Mouse (Mus musculus) neural tube, embryonic 12.5 days (tissue): Measurements from ENCODE around the gene Gga1. TPM values are rescaled to one million over a fixed set of nuclear protein-coding genes. Genes with fewer than 3 reads are reported as not detected.

ENCODE experiments used
- ATAC-seq: fragments of 200-750 bp; cut with Nextera tagmentation; 2 replicates; pipeline ENCODE4 v1.8.0; 2017; ENCODE audit warnings: low read depth, mild to moderate bottlenecking, moderate TSS enrichment, moderate library complexity; ENCODE audit not compliant: low FRiP score
- H3K27ac ChIP-seq: fragments of 300-500 bp; sonication (generic); 2 replicates; pipeline ENCODE4 v1.5.1; 2016
- H3K27me3 ChIP-seq: fragments of 300-500 bp; sonication (generic); replicated peaks from 2 replicates; pipeline ENCODE4 v1.6.1; 2016; ENCODE audit warnings: mild to moderate bottlenecking
- H3K36me3 ChIP-seq: fragments of 300-500 bp; sonication (generic); 2 replicates; pipeline ENCODE4 v1.6.1; 2016; ENCODE audit warnings: mild to moderate bottlenecking
- H3K4me1 ChIP-seq: fragments of 300-500 bp; sonication (generic); 2 replicates; pipeline ENCODE4 v1.6.1; 2016
- H3K4me2 ChIP-seq: fragments of 300-500 bp; sonication (generic); replicated peaks from 2 replicates; pipeline ENCODE4 v1.6.1; 2016; ENCODE audit warnings: mild to moderate bottlenecking
- H3K4me3 ChIP-seq: fragments of 300-500 bp; sonication (generic); 2 replicates; pipeline ENCODE4 v1.5.1; 2016
- H3K9ac ChIP-seq: fragments of 300-500 bp; sonication (generic); 2 replicates; pipeline ENCODE4 v1.6.1; 2016; ENCODE audit warnings: mild to moderate bottlenecking
- H3K9me3 ChIP-seq: fragments of 300-500 bp; sonication (generic); 2 replicates; pipeline ENCODE4 v1.6.1; 2016; ENCODE audit warnings: mild to moderate bottlenecking
- WGBS: fragments of 180-500 bp; shearing (Covaris S2); methylation state at CpG from one replicate; pipeline ENCODE4 v1.1.7; 2016; 5-methylcytosine and 5-hydroxymethylcytosine counted together
- polyA plus RNA-seq: library from polyadenylated mRNA; unstranded; fragments of >200 nt; fragmentation: Nextera tagmentation; extraction: Ambion mirVana; gene quantifications from 2 replicates; pipeline ENCODE4 v1.2.1, GENCODE M21; 2016

Gga1 gene
- polyA plus RNA-seq, 1 experiment from 2014 or later = 57.5 TPM

DNA sequence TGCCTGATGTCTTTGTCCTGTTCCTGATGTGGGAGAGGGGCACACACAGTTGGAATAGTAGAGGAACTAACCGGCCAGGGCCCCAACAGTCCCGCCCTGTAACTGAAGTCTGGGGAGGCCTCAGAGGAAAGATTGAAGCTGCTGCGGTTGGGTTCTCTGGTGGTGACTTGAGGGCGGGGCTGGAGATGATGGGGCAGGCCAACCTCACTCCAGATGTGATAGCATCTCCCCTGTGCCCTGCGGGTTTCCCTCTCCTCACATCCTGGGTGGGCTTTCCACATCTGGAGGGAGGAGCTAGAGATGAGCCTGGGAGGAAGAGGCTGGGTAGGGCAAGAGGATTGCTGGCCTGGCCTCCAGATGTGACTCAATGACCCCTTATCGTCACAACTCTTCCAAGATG lies 46.6 kb downstream of the Gga1 start:
- 74% methylated on average over 6 of the region's 6 CpGs for WGBS
- Histone ChIP-seq H3K27ac (no peak overlapping the region), H3K4me2 (no peak overlapping the region), H3K9ac (no peak overlapping the region), H3K36me3 (peaks cover 8% of the 10 kb centered on the region), H3K4me1 (peaks cover 32% of the 10 kb centered on the region), H3K4me3 (no peak overlapping the region), H3K9me3 (no peaks in the 10 kb centered on the region), H3K27me3 (no peaks in the 10 kb centered on the region; the same call in 1 of the 2 replicates)
- ATAC-seq = no peak

DNA sequence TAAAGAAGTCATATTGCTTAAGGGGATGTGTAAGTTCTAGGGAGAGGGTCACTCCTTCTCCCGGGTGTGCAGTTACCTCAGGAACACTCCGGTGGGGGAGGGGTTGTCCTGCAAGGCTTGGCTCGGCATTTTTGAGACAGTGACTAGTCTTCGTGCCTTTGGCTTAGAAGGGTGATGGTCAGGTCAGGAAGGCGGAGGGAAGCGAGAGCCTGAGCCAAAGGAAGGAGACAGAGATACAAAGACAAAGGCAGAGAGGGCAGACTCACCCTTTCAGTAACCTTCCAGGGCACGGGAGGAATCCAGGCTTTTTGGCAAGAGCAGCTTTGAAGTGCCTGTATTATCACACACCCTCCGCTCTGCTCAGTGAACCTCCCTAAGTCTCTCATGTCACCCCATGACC lies 48.1 kb downstream of the Gga1 start:
- H3K9me3 ChIP-seq = no peaks in the 10 kb centered on the region
- H3K9ac ChIP-seq = no peak overlapping the region
- H3K4me3 ChIP-seq = no peak overlapping the region
- H3K4me1 ChIP-seq = peaks cover 32% of the 10 kb centered on the region
- no peak overlapping the region for H3K27ac ChIP-seq
- WGBS = 36% methylated on average over 8 of the region's 8 CpGs
- no peaks in the 10 kb centered on the region; the same call in 1 of the 2 replicates for H3K27me3 ChIP-seq
- H3K36me3 ChIP-seq = peaks cover 4% of the 10 kb centered on the region; the same call in 1 of the 2 replicates
- no peak for ATAC-seq
- H3K4me2 ChIP-seq = no peak overlapping the region

DNA sequence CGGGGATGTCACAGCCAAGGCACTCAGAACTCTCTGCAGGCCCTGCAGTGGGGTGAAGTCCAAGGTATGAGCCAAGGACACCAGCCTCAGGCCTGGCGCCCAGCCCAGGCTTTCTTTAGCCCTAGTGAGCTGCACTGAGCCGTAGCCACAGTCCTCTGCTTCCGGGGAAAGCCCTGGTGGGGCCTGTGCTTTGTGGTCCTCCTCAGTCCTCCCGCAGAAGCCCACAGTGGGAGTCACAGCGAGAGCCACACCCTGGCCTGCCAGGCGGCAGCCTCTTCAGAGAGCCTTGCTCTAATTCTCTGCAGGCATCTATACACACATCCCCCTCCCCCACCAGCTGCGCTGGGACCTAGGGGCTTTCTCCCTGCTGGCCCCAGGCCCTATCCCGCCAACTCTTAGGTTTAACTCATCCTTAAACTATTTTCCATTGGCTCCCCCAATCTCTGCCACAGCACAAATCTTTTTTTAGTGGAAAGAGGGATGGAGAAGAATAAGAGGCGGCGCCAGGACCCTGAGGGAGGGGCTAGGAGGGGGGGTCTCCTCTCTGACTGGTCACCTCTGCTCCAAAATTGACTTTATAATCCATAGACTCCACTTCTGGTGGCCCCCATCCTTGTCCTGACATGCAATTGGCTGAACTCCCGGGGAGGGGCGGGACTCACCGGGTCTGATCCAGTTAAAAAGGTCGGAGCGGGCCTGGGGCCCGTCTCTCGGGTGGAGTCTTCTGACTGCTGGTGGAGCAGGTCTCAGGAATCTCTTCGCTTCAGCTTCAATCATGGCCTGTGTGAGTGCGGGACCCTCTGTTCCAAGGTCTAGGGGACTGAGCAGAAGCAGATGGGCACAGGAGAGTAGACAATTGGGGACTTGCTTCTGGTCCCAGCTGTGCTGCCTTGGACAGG lies 49.3 kb downstream of the Gga1 start, which contains the start of gene Lgals1:
Gene Lgals1 (plus strand): TSS at position 705 of the 899 bp plus-strand sequence.
- peak within 1 kb of the TSS; percentile 33 for H3K9ac ChIP-seq
- H3K4me3 ChIP-seq = peak within 1 kb of the TSS; percentile 22
- peak; percentile 23; the same call in 1 of the 2 replicates for ATAC-seq
- H3K4me1 ChIP-seq = peaks cover 32% of the 10 kb centered on the region
- no peaks in the 10 kb centered on the region; the same call in 1 of the 2 replicates for H3K27me3 ChIP-seq
- peak within 1 kb of the TSS; percentile 55 for H3K4me2 ChIP-seq
- H3K36me3 ChIP-seq = 0 out of 2 replicates have a peak, but pooled peaks cover 4% of the 10 kb centered on the region
- no peaks in the 10 kb centered on the region for H3K9me3 ChIP-seq
- H3K27ac ChIP-seq = 0 out of 2 replicates have a peak within 1 kb of the TSS, but pooled peaks have one; percentile 37
- WGBS = 6% methylated on average over 20 of the region's 20 CpGs

DNA sequence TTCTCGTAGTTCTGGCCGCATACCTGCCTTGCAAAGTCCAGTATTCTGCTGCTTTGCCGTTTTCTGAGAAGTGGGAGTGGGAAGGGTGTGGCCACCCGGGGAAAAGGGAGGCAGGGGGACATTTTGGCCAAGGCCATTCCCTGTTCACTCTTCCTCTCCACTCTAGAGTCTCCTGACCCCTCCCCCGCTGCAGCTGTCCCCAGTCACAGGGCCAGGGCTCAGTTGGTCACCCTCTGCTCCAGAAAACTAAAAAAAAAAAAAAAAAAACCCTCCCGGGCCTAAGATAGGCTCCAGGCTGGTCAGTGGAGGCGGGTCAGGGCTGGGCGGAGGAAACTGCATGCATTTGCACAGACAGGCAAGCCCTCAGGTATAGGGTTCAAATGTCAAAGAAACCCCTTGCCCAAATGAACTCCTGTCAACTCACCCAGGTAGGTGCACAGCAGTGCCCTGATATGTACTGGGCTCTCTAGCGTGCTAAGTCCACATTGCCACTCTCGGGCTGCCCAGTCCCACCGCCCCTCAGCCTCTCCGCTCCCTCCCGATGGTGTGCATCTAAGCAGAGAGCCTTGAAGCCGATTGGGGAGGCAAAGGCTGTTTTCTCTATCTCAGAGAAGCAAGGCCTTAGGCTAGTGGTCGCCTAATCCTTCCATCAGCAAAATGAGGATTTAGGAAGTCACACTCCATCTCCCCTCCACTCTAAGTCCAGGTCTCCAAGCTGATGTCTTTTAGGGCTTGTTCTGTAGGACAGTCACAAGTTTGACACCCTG lies 50.2 kb downstream of the Gga1 start:
- Histone ChIP-seq H3K27me3 (no peaks in the 10 kb centered on the region; the same call in 1 of the 2 replicates), H3K36me3 (0 out of 2 replicates have a peak, but pooled peaks cover 4% of the 10 kb centered on the region), H3K9ac (peak overlapping the region; percentile 44; the same call in 1 of the 2 replicates), H3K4me2 (peak overlapping the region; percentile 55), H3K27ac (no peak overlapping the region), H3K4me1 (peaks cover 32% of the 10 kb centered on the region), H3K9me3 (no peaks in the 10 kb centered on the region), H3K4me3 (peak overlapping the region; percentile 22)
- WGBS = 23% methylated on average over 15 of the region's 15 CpGs
- no peak for ATAC-seq

DNA sequence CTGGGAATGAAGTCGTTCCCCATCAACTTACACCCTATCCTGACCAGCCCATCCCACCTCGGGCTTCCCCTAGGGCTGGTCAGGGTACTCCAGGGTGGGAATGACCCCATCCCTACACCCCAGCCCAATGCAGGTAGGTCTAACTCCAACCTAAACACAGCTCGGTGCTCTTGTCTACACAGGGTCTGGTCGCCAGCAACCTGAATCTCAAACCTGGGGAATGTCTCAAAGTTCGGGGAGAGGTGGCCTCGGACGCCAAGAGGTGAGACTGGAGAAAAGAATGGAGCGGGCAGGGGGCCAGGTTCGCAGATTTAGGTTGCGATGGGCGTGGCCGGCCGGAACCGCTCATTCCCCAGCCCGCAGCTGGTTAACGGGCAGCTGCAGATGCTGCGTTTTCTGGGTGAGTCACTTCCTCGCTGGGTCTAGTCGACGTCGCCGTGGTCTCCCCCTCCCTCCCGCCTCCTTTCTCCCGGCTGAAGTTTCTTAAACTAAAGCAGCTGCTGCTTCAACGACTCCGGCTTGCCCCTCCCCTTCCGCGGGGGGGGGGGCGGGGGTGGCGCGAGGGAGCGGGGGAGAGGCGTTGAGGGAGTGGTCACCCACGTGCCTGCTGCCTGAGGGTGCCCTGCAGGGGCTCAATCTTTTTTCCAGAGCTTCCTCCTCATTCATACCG lies 50.9 kb downstream of the Gga1 start:
- Histone ChIP-seq H3K27ac (no peak overlapping the region), H3K4me3 (peak overlapping the region; percentile 22), H3K9ac (peak overlapping the region; percentile 44; the same call in 1 of the 2 replicates), H3K9me3 (no peaks in the 10 kb centered on the region), H3K36me3 (0 out of 2 replicates have a peak, but pooled peaks cover 4% of the 10 kb centered on the region), H3K4me2 (peak overlapping the region; percentile 55), H3K27me3 (no peaks in the 10 kb centered on the region; the same call in 1 of the 2 replicates), H3K4me1 (peaks cover 32% of the 10 kb centered on the region)
- peak; percentile 42; the same call in 1 of the 2 replicates for ATAC-seq
- WGBS = under 1% methylated on average over 35 of the region's 35 CpGs

DNA sequence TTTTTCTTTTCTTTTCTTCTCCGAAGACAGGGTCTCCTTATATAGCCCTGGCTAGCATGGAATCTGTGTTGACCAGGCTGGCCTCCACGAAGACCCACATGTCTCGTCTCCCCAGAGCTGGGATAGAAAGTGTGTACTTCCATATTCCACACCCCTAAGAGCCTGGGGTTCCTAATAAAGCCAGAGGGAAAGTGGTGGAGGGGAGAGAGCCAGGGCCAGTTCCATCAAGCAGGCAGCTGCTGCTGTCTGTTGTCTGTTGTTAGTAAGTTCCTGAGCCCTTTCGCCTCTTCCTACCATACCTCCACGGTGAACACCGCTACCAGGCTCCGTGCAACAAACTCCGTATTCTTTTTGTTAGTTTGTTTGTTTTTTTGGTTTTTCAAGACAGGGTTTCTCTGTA lies 51.5 kb downstream of the Gga1 start:
- Histone ChIP-seq H3K36me3 (0 out of 2 replicates have a peak, but pooled peaks cover 4% of the 10 kb centered on the region), H3K4me2 (peak overlapping the region; percentile 55), H3K4me3 (0 out of 2 replicates have a peak overlapping the region, but pooled peaks have one; percentile 0), H3K27ac (no peak overlapping the region), H3K9me3 (no peaks in the 10 kb centered on the region), H3K27me3 (no peaks in the 10 kb centered on the region; the same call in 1 of the 2 replicates), H3K9ac (0 out of 2 replicates have a peak overlapping the region, but pooled peaks have one; percentile 44), H3K4me1 (peaks cover 32% of the 10 kb centered on the region)
- ATAC-seq = no peak
- WGBS = 48% methylated on average over 8 of the region's 8 CpGs

DNA sequence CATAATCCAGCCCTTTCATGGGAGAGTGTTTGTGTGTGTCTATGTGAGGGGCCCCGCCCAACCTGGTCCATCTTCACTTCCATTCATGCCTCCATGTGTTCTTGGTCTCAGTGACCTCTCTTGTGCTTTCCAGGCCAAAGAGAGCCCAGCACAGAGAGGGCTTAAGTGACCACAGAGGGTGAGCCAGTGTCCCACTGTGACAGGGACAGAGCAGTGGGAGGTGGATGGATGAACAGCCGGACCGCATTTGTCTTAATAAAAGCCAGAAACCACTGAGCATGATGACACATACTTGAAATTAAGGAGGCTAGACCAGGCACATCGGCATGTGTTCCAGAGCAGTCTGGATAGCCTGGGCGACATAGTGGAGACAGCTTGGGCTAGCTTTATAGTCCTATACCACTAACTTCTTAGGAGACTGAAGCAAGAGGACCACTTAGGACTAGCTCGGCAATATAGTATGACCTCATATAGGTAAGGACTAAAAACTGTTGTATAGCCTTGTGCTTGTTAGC lies 53.3 kb downstream of the Gga1 start:
- Histone ChIP-seq H3K4me1 (peaks cover 33% of the 10 kb centered on the region), H3K36me3 (0 out of 2 replicates have a peak, but pooled peaks cover 4% of the 10 kb centered on the region), H3K9ac (no peak overlapping the region), H3K9me3 (no peaks in the 10 kb centered on the region), H3K4me3 (no peak overlapping the region), H3K4me2 (no peak overlapping the region), H3K27ac (no peak overlapping the region), H3K27me3 (no peaks in the 10 kb centered on the region; the same call in 1 of the 2 replicates)
- no peak for ATAC-seq
- 94% methylated on average over 6 of the region's 6 CpGs for WGBS

DNA sequence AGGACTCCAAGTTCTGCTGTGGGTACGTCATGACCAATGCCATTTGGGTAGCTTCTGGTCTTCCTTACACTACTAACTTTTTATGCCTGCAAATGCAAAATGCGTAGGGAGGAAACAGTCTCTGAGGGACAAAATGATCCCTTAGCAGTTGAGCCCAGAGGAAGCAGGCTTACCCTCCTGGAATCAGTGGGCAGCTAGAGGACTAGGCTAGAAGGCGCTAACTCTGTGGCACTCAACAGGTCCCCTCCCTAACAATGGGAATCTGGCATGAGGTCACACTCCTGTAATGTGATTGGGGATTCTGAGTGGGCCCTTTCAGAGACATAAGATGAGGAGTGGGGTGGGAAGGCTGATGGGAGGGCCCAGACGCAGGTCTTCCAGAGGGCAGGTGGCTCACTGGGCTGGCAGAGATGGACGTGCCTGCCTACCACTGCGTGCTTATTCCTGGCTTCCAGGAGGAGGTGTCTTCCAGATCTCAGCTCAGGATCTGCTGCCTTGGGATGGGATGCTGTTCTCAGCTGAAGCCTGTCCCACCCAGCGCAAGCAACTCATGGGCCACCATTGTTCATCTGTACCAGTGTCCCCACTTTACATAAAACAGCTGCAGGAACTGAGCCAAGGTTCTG lies 53.9 kb downstream of the Gga1 start:
- no peak for ATAC-seq
- no peaks in the 10 kb centered on the region for H3K9me3 ChIP-seq
- peaks cover 33% of the 10 kb centered on the region for H3K4me1 ChIP-seq
- H3K36me3 ChIP-seq = 0 out of 2 replicates have a peak, but pooled peaks cover 4% of the 10 kb centered on the region
- H3K4me3 ChIP-seq = no peak overlapping the region
- 92% methylated on average over 7 of the region's 7 CpGs for WGBS
- H3K27me3 ChIP-seq = no peaks in the 10 kb centered on the region; the same call in 1 of the 2 replicates
- H3K27ac ChIP-seq = no peak overlapping the region
- no peak overlapping the region for H3K9ac ChIP-seq
- H3K4me2 ChIP-seq = no peak overlapping the region

DNA sequence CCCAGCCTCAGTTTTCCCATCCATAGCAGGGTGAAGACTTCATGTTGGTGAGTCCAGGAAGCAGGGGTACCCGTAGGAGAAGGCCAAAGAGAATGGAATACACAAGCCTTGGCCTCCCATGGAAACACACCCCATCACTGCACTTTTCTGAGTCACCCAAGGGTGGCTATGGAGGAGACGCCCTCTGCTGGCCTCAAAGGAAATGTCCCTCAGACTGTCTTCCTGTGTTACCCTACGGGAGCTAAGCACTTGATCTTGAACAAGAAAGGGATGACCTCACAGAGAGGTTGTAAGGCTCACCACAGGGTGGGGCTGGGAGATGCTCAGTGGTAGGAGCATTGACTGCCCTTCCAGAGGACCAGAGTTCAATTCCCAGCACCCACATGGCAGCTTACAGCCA lies 54.6 kb downstream of the Gga1 start:
- no peaks in the 10 kb centered on the region; the same call in 1 of the 2 replicates for H3K27me3 ChIP-seq
- H3K4me1 ChIP-seq = peaks cover 32% of the 10 kb centered on the region
- H3K27ac ChIP-seq = no peak overlapping the region
- H3K4me3 ChIP-seq = no peak overlapping the region
- no peak for ATAC-seq
- H3K4me2 ChIP-seq = no peak overlapping the region
- H3K9me3 ChIP-seq = no peaks in the 10 kb centered on the region
- WGBS = 26% methylated on average over 3 of the region's 3 CpGs
- peaks cover 7% of the 10 kb centered on the region; the same call in 1 of the 2 replicates for H3K36me3 ChIP-seq
- no peak overlapping the region for H3K9ac ChIP-seq

DNA sequence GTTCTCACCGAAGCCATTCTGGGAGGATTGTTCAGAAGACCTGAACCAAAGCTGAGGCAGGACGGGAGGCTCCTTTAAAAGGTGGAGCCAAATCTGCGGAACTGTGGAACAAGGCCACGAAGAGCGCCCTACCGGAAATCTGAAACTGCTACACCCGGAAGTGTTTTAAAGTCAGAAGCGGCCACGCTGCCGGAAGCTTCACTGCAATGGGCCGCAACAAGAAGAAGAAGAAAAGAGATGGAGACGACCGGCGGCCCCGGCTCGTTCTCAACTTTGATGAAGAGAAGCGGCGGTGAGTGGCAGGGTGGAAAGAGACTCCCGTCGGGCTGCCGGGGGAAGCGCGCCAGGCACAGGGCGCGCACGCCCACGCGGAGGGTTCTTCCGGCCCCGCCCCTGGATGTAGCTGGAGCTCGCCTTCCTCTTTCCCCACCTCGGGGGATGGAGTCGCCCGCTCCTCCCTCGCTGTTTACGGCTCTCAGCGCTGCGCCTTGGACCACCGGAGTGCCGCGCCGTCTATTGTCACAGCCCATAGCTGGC lies 57.9 kb downstream of the Gga1 start, which contains the start of gene Nol12:
Gene Nol12 (plus strand): TSS at position 150 of the 537 bp plus-strand sequence.
- Histone ChIP-seq H3K4me2 (peak within 1 kb of the TSS; percentile 79), H3K27ac (peak within 1 kb of the TSS; percentile 26; the same call in 1 of the 2 replicates), H3K4me1 (peaks cover 13% of the 10 kb centered on the region), H3K9me3 (no peaks in the 10 kb centered on the region), H3K27me3 (no peaks in the 10 kb centered on the region), H3K36me3 (peaks cover 35% of the 10 kb centered on the region), H3K9ac (peak within 1 kb of the TSS; percentile 73), H3K4me3 (peak within 1 kb of the TSS; percentile 79)
- ATAC-seq = peak; percentile 87
- under 1% methylated on average over 42 of the region's 42 CpGs for WGBS
